Mouse (Mus musculus): ENCODE data around the gene Kif18b. TPM values are rescaled to one million over a fixed set of nuclear protein-coding genes. Genes with fewer than 3 reads are reported as not detected.

Kif18b gene
- polyA plus RNA-seq, 1 experiment from 2014 or later, result 0.36 TPM

- Histone ChIP-seq H3K27me3 (replicated peaks; ENCODE audit: insufficient read depth, low read length) (peaks cover 58% of the 10 kb centered on the region), H3K36me3 (ENCODE audit: insufficient read depth, low read length) (no peaks in the 10 kb centered on the region), H3K27ac (ENCODE audit: low read length) (no peak overlapping the region), H3K4me3 (ENCODE audit: low read depth, low read length) (peak overlapping the region; percentile 31), H3K9me3 (ENCODE audit: low read length) (no peaks in the 10 kb centered on the region), H3K4me1 (ENCODE audit: insufficient read depth, low read depth, low read length) (peaks cover 6% of the 10 kb centered on the region), H3K4me2 (replicated peaks; ENCODE audit: low read depth, low read length) (peak overlapping the region; percentile 54), H3K9ac (replicated peaks; ENCODE audit: low read depth) (no peak overlapping the region)
- ATAC-seq (no peak), DNase-seq (ENCODE audit: low spot score) (no peak)
- 2% methylated on average over 54 of the region's 54 CpGs for WGBS
- TF ChIP-seq EP300 (IDR thresholded peaks at IDR 0.05), result no peak
These were observed 20.7 kb upstream of the Kif18b start for GRCm38 (mm10) chr11:102945306-102946264.

GRCm38 (mm10) chr11:102941236-102941635, 16.3 kb upstream of the Kif18b start:
- DNase-seq (ENCODE audit: low spot score), result no peak
- no peaks in the 10 kb centered on the region for H3K36me3 ChIP-seq (ENCODE audit: insufficient read depth, low read length)
- TF ChIP-seq EP300 (IDR thresholded peaks at IDR 0.05) (no peak), CTCF (IDR thresholded peaks at IDR 0.05) (no peak)
- H3K27ac ChIP-seq (ENCODE audit: low read length), result no peak overlapping the region
- no peak for ATAC-seq
- 59% methylated on average over 6 of the region's 6 CpGs for WGBS
- H3K4me2 ChIP-seq (replicated peaks; ENCODE audit: low read depth, low read length), result no peak overlapping the region
- peaks cover 7% of the 10 kb centered on the region for H3K4me1 ChIP-seq (ENCODE audit: insufficient read depth, low read depth, low read length)
- H3K9me3 ChIP-seq (ENCODE audit: low read length), result no peaks in the 10 kb centered on the region
- peaks cover 28% of the 10 kb centered on the region for H3K27me3 ChIP-seq (replicated peaks; ENCODE audit: insufficient read depth, low read length)
- H3K4me3 ChIP-seq (ENCODE audit: low read depth, low read length), result no peak overlapping the region
- H3K9ac ChIP-seq (replicated peaks; ENCODE audit: low read depth), result no peak overlapping the region

- Histone ChIP-seq H3K4me1 (ENCODE audit: insufficient read depth, low read depth, low read length) (peaks cover 3% of the 10 kb centered on the region; the same call in 1 of the 2 replicates), H3K4me2 (replicated peaks; ENCODE audit: low read depth, low read length) (peak overlapping the region; percentile 17; the same call in 1 of the 2 replicates), H3K4me3 (ENCODE audit: low read depth, low read length) (no peak overlapping the region), H3K27ac (ENCODE audit: low read length) (no peak overlapping the region), H3K36me3 (ENCODE audit: insufficient read depth, low read length) (no peaks in the 10 kb centered on the region), H3K9ac (replicated peaks; ENCODE audit: low read depth) (no peak overlapping the region), H3K27me3 (replicated peaks; ENCODE audit: insufficient read depth, low read length) (peaks cover 8% of the 10 kb centered on the region), H3K9me3 (ENCODE audit: low read length) (no peaks in the 10 kb centered on the region)
- TF ChIP-seq EP300 (IDR thresholded peaks at IDR 0.05) (no peak), CTCF (IDR thresholded peaks at IDR 0.05) (peak; percentile 27)
- ATAC-seq (peak; percentile 43), DNase-seq (ENCODE audit: low spot score) (no peak)
- 18% methylated on average over 13 of the region's 13 CpGs for whole genome bisulfite sequencing
These were observed 14.2 kb upstream of the Kif18b start for GRCm38 (mm10) chr11:102939024-102939675.

- Histone ChIP-seq H3K9ac (replicated peaks; ENCODE audit: low read depth) (no peak overlapping the region), H3K36me3 (ENCODE audit: insufficient read depth, low read length) (no peaks in the 10 kb centered on the region), H3K9me3 (ENCODE audit: low read length) (no peaks in the 10 kb centered on the region), H3K4me2 (replicated peaks; ENCODE audit: low read depth, low read length) (no peak overlapping the region), H3K4me3 (ENCODE audit: low read depth, low read length) (no peak overlapping the region), H3K27me3 (replicated peaks; ENCODE audit: insufficient read depth, low read length) (0 out of 2 replicates have a peak, but pooled peaks cover 3% of the 10 kb centered on the region), H3K4me1 (ENCODE audit: insufficient read depth, low read depth, low read length) (peaks cover 3% of the 10 kb centered on the region; the same call in 1 of the 2 replicates), H3K27ac (ENCODE audit: low read length) (no peak overlapping the region)
- TF ChIP-seq CTCF (IDR thresholded peaks at IDR 0.05), result no peak
- TF ChIP-seq EP300 (IDR thresholded peaks at IDR 0.05), result no peak
- DNase-seq (ENCODE audit: low spot score) (no peak), ATAC-seq (no peak)
- WGBS, result 72% methylated on average over 3 of the region's 3 CpGs
These were observed 12.7 kb upstream of the Kif18b start for GRCm38 (mm10) chr11:102937529-102938182.

GRCm38 (mm10) chr11:102936272-102936671, 11.3 kb upstream of the Kif18b start:
- TF ChIP-seq CTCF (IDR thresholded peaks at IDR 0.05), result no peak
- TF ChIP-seq EP300 (IDR thresholded peaks at IDR 0.05), result no peak
- Histone ChIP-seq H3K27me3 (replicated peaks; ENCODE audit: insufficient read depth, low read length) (no peaks in the 10 kb centered on the region), H3K4me1 (ENCODE audit: insufficient read depth, low read depth, low read length) (peaks cover 3% of the 10 kb centered on the region; the same call in 1 of the 2 replicates), H3K9ac (replicated peaks; ENCODE audit: low read depth) (no peak overlapping the region), H3K4me3 (ENCODE audit: low read depth, low read length) (no peak overlapping the region), H3K4me2 (replicated peaks; ENCODE audit: low read depth, low read length) (no peak overlapping the region), H3K27ac (ENCODE audit: low read length) (no peak overlapping the region), H3K36me3 (ENCODE audit: insufficient read depth, low read length) (no peaks in the 10 kb centered on the region), H3K9me3 (ENCODE audit: low read length) (no peaks in the 10 kb centered on the region)
- no peak for ATAC-seq
- 31% methylated on average over 4 of the region's 4 CpGs for WGBS
- no peak for DNase-seq (ENCODE audit: low spot score)

GRCm38 (mm10) chr11:102930672-102931071, 5.7 kb upstream of the Kif18b start:
- H3K4me1 ChIP-seq (ENCODE audit: insufficient read depth, low read depth, low read length), result no peaks in the 10 kb centered on the region
- ATAC-seq (no peak), DNase-seq (ENCODE audit: low spot score) (no peak)
- H3K27ac ChIP-seq (ENCODE audit: low read length), result no peak overlapping the region
- H3K4me3 ChIP-seq (ENCODE audit: low read depth, low read length), result no peak overlapping the region
- WGBS, result 87% methylated on average over 10 of the region's 10 CpGs
- no peaks in the 10 kb centered on the region for H3K27me3 ChIP-seq (replicated peaks; ENCODE audit: insufficient read depth, low read length)
- no peaks in the 10 kb centered on the region for H3K9me3 ChIP-seq (ENCODE audit: low read length)
- no peak overlapping the region for H3K9ac ChIP-seq (replicated peaks; ENCODE audit: low read depth)
- no peaks in the 10 kb centered on the region for H3K36me3 ChIP-seq (ENCODE audit: insufficient read depth, low read length)
- no peak for TF ChIP-seq CTCF (IDR thresholded peaks at IDR 0.05)
- no peak for TF ChIP-seq EP300 (IDR thresholded peaks at IDR 0.05)
- no peak overlapping the region for H3K4me2 ChIP-seq (replicated peaks; ENCODE audit: low read depth, low read length)

All from lung, postnatal 0 days (tissue).